Mouse (Mus musculus) bone marrow macrophage, adult 2 months (primary cell): ENCODE measurements at regions not wholly inside any gene's neighbourhood (a gene's known extent, or its start where the extent isn't known, plus 50 kb on each side); places are given as distances from the start of the nearest gene placed in this dataset.

Source experiments
- CTCF ChIP-seq: IDR thresholded peaks from 2 replicates; pipeline ENCODE4 v1.5.1; 2012; ENCODE audit warnings: low read depth, mild to moderate bottlenecking, low read length, moderate library complexity
- POLR2A ChIP-seq: IDR thresholded peaks from 2 replicates; pipeline ENCODE4 v1.6.1; 2012; ENCODE audit warnings: mild to moderate bottlenecking, low read depth, low read length, borderline replicate concordance

DNA sequence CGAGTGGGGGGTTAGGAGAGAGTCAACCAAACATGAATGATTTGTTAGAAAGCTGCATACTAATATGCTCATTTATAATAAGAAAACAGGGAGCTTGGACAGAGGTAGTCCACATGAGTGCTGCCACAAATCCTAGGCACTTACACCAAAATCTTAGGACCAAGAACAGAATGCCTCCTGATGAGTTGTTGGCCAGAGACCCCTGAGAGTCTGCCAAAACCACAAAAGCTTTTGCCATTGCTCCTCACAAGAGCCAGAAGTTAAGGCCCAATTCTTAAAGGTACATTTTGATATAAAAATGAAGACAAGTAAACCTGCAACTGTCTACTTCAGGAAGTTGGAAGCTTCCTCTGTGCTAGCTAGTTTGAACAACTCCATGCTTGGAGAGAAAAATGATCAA is 820.7 kb upstream of the Map3k7 start:
- TF ChIP-seq POLR2A, result no peak
- TF ChIP-seq CTCF, result no peak
